Mouse (Mus musculus): ENCODE measurements around the gene Fam47e. TPM values are rescaled to one million over a fixed set of nuclear protein-coding genes. Genes with fewer than 3 reads are reported as not detected.

Gene Fam47e
- polyA plus RNA-seq, 1 experiment from 2014 or later, result 2.3 TPM

DNA sequence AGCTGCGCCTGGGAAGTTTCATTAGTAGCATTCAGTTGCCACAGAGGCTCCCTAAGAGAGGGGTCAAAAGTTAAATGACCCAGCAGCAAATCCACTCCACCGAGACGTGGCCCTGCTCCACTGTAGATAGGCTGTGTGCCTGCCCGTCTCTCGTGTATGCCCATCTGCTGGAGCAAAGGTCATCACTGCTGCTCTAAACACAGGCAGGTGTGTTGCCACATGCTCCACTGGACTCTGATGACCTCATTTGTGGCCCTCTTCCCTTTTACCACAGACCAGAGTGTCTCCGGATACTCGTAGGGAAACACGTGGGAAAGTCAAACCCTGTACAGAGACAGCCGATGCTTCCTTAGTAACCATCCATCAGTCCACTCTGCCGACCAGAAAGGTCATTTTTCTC, 31.1 kb downstream of the Fam47e start:
- Histone ChIP-seq H3K9me3 (ENCODE audit: control insufficient read depth, low read length) (no peaks in the 10 kb centered on the region), H3K4me1 (ENCODE audit: control insufficient read depth, insufficient read depth, low read depth, low read length) (no peaks in the 10 kb centered on the region), H3K27ac (ENCODE audit: low read depth, low read length) (no peak overlapping the region), H3K36me3 (ENCODE audit: control insufficient read depth, insufficient read depth, low read length) (no peaks in the 10 kb centered on the region), H3K9ac (ENCODE audit: low read depth, low read length) (no peak overlapping the region), H3K4me3 (ENCODE audit: low read length) (no peak overlapping the region), H3K4me2 (ENCODE audit: low read length) (no peak overlapping the region), H3K27me3 (replicated peaks; ENCODE audit: control insufficient read depth, insufficient read depth, low read length) (no peaks in the 10 kb centered on the region)
- no peak for ATAC-seq
- 46% methylated on average over 10 of the region's 10 CpGs for WGBS

GRCm38 (mm10) chr5:92595026-92595425, 40.2 kb downstream of the Fam47e start:
- WGBS, result 76% methylated on average over 5 of the region's 5 CpGs
- no peak for ATAC-seq

GRCm38 (mm10) chr5:92596865-92597264, 42.0 kb downstream of the Fam47e start:
- Histone ChIP-seq H3K4me2 (ENCODE audit: low read length) (no peak overlapping the region), H3K36me3 (ENCODE audit: control insufficient read depth, insufficient read depth, low read length) (no peaks in the 10 kb centered on the region), H3K4me3 (ENCODE audit: low read length) (no peak overlapping the region), H3K9me3 (ENCODE audit: control insufficient read depth, low read length) (no peaks in the 10 kb centered on the region), H3K4me1 (ENCODE audit: control insufficient read depth, insufficient read depth, low read depth, low read length) (no peaks in the 10 kb centered on the region), H3K9ac (ENCODE audit: low read depth, low read length) (no peak overlapping the region), H3K27me3 (replicated peaks; ENCODE audit: control insufficient read depth, insufficient read depth, low read length) (no peaks in the 10 kb centered on the region), H3K27ac (ENCODE audit: low read depth, low read length) (no peak overlapping the region)
- ATAC-seq, result no peak
- WGBS, result 90% methylated on average over 8 of the region's 8 CpGs

More at GRCm38 (mm10) chr5:92595026-92595425, 40.2 kb downstream of the Fam47e start:
- no peaks in the 10 kb centered on the region for H3K36me3 ChIP-seq (ENCODE audit: control insufficient read depth, insufficient read depth, low read length)
- no peaks in the 10 kb centered on the region for H3K27me3 ChIP-seq (replicated peaks; ENCODE audit: control insufficient read depth, insufficient read depth, low read length)
- H3K4me1 ChIP-seq (ENCODE audit: control insufficient read depth, insufficient read depth, low read depth, low read length), result no peaks in the 10 kb centered on the region
- H3K9me3 ChIP-seq (ENCODE audit: control insufficient read depth, low read length), result no peaks in the 10 kb centered on the region
- H3K4me3 ChIP-seq (ENCODE audit: low read length), result no peak overlapping the region
- no peak overlapping the region for H3K4me2 ChIP-seq (ENCODE audit: low read length)
- H3K27ac ChIP-seq (ENCODE audit: low read depth, low read length), result no peak overlapping the region
- no peak overlapping the region for H3K9ac ChIP-seq (ENCODE audit: low read depth, low read length)

- Histone ChIP-seq H3K4me3 (ENCODE audit: low read length) (no peak overlapping the region), H3K9me3 (ENCODE audit: control insufficient read depth, low read length) (no peaks in the 10 kb centered on the region), H3K36me3 (ENCODE audit: control insufficient read depth, insufficient read depth, low read length) (no peaks in the 10 kb centered on the region), H3K4me1 (ENCODE audit: control insufficient read depth, insufficient read depth, low read depth, low read length) (peaks cover 6% of the 10 kb centered on the region; the same call in 1 of the 2 replicates), H3K27ac (ENCODE audit: low read depth, low read length) (no peak overlapping the region), H3K27me3 (replicated peaks; ENCODE audit: control insufficient read depth, insufficient read depth, low read length) (no peaks in the 10 kb centered on the region), H3K9ac (ENCODE audit: low read depth, low read length) (no peak overlapping the region), H3K4me2 (ENCODE audit: low read length) (no peak overlapping the region)
- WGBS, result 86% methylated on average over 10 of the region's 10 CpGs
- ATAC-seq, result no peak
These were observed 44.2 kb downstream of the Fam47e start for GRCm38 (mm10) chr5:92599030-92599429.

- peak within 1 kb of the TSS; percentile 73 for H3K9ac ChIP-seq (ENCODE audit: low read depth, low read length)
- peak within 1 kb of the TSS; percentile 74 for H3K4me3 ChIP-seq (ENCODE audit: low read length)
- H3K27me3 ChIP-seq (replicated peaks; ENCODE audit: control insufficient read depth, insufficient read depth, low read length), result no peaks in the 10 kb centered on the region
- WGBS, result under 1% methylated on average over 57 of the region's 69 CpGs
- peaks cover 6% of the 10 kb centered on the region; the same call in 1 of the 2 replicates for H3K4me1 ChIP-seq (ENCODE audit: control insufficient read depth, insufficient read depth, low read depth, low read length)
- no peak within 1 kb of the TSS for H3K27ac ChIP-seq (ENCODE audit: low read depth, low read length)
- no peaks in the 10 kb centered on the region for H3K9me3 ChIP-seq (ENCODE audit: control insufficient read depth, low read length)
- ATAC-seq, result peak; percentile 92
- peak within 1 kb of the TSS; percentile 90 for H3K4me2 ChIP-seq (ENCODE audit: low read length)
- no peaks in the 10 kb centered on the region for H3K36me3 ChIP-seq (ENCODE audit: control insufficient read depth, insufficient read depth, low read length)
These were observed 48.1 kb downstream of the Fam47e start, which contains the start of gene Stbd1 for GRCm38 (mm10) chr5:92602691-92603690. Gene Stbd1 (plus strand): TSS chr5:92603041.

DNA sequence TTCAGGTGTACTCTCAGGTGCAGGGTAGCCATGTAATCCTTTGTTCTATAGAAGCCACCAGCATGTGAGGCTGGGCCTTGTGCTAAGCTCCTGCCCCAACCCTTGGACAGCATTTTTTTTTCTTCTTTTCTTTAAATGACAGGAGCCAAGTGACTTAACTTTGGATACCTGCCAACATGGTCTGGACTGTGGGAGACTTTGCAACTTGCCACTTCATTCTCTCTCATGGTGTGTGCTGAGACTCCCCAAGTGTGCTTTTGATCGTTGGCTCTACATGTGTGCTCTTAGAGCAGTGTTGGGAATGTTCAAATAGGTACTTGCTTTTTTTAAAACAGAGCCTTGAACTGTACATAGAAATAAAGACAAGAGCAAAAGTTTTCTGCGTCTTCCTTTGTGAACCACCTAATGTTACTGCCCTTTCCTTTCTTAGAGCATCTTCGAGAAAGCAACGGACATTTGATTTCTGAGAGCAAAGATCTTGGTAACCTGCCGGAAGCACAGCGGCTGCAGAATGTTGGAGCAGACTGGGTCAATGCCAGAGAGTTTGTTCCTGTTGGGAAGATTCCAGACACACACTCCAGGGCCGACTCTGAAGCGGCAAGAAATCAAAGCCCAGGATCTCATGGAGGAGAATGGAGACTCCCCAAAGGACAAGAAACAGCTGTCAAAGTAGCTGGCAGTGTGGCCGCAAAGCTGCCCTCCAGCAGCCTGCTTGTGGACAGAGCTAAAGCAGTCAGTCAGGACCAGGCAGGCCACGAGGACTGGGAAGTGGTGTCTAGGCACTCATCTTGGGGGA, 49.8 kb downstream of the Fam47e start:
- Histone ChIP-seq H3K4me3 (ENCODE audit: low read length) (no peak overlapping the region), H3K9me3 (ENCODE audit: control insufficient read depth, low read length) (no peaks in the 10 kb centered on the region), H3K27me3 (replicated peaks; ENCODE audit: control insufficient read depth, insufficient read depth, low read length) (no peaks in the 10 kb centered on the region), H3K9ac (ENCODE audit: low read depth, low read length) (no peak overlapping the region), H3K36me3 (ENCODE audit: control insufficient read depth, insufficient read depth, low read length) (no peaks in the 10 kb centered on the region), H3K4me2 (ENCODE audit: low read length) (no peak overlapping the region), H3K4me1 (ENCODE audit: control insufficient read depth, insufficient read depth, low read depth, low read length) (peaks cover 6% of the 10 kb centered on the region; the same call in 1 of the 2 replicates), H3K27ac (ENCODE audit: low read depth, low read length) (no peak overlapping the region)
- ATAC-seq, result peak; percentile 43
- 54% methylated on average over 10 of the region's 10 CpGs for WGBS

GRCm38 (mm10) chr5:92607492-92608229, 52.8 kb downstream of the Fam47e start:
- no peak overlapping the region for H3K4me2 ChIP-seq (ENCODE audit: low read length)
- H3K4me3 ChIP-seq (ENCODE audit: low read length), result no peak overlapping the region
- H3K36me3 ChIP-seq (ENCODE audit: control insufficient read depth, insufficient read depth, low read length), result no peaks in the 10 kb centered on the region
- H3K27ac ChIP-seq (ENCODE audit: low read depth, low read length), result no peak overlapping the region
- no peak overlapping the region for H3K9ac ChIP-seq (ENCODE audit: low read depth, low read length)
- H3K9me3 ChIP-seq (ENCODE audit: control insufficient read depth, low read length), result no peaks in the 10 kb centered on the region
- 86% methylated on average over 5 of the region's 5 CpGs for WGBS
- no peak for ATAC-seq
- H3K27me3 ChIP-seq (replicated peaks; ENCODE audit: control insufficient read depth, insufficient read depth, low read length), result no peaks in the 10 kb centered on the region
- H3K4me1 ChIP-seq (ENCODE audit: control insufficient read depth, insufficient read depth, low read depth, low read length), result peaks cover 6% of the 10 kb centered on the region; the same call in 1 of the 2 replicates

- Histone ChIP-seq H3K36me3 (ENCODE audit: control insufficient read depth, insufficient read depth, low read length) (no peaks in the 10 kb centered on the region), H3K4me1 (ENCODE audit: control insufficient read depth, insufficient read depth, low read depth, low read length) (no peaks in the 10 kb centered on the region), H3K27ac (ENCODE audit: low read depth, low read length) (no peak overlapping the region), H3K9ac (ENCODE audit: low read depth, low read length) (no peak overlapping the region), H3K4me2 (ENCODE audit: low read length) (no peak overlapping the region), H3K4me3 (ENCODE audit: low read length) (no peak overlapping the region), H3K27me3 (replicated peaks; ENCODE audit: control insufficient read depth, insufficient read depth, low read length) (no peaks in the 10 kb centered on the region), H3K9me3 (ENCODE audit: control insufficient read depth, low read length) (no peaks in the 10 kb centered on the region)
- 78% methylated on average over 4 of the region's 4 CpGs for WGBS
- no peak for ATAC-seq
These were observed 57.9 kb downstream of the Fam47e start for GRCm38 (mm10) chr5:92612756-92613155.

All from hindbrain, embryonic 16.5 days (tissue).